Mouse (Mus musculus): ENCODE measurements around the gene Nsmce3.

The Nsmce3 gene

DNA sequence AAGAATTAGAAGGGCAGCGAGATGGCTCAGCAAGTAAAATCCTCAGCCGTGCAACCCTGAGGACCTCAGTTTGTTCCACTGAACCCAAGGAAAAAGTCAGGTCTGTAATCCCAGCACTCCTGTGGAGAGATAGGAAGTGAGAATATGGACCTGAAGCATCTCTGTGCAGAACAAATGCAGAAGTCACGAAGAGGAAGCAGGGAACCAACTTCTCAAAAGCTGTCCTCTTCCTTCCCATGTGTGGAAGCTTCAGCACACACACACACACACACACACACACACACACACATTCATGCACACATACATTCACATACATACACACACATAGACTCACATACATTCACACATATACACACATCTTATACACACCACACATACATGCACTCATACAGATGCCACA, 9.3 kb downstream of the Nsmce3 start:
- DNase-seq (ENCODE audit: low read depth in 2 of 2, low spot score in 2 of 2): no peak

GRCm38 (mm10) chr7:64862978-64863377, 9.8 kb downstream of the Nsmce3 start:
- DNase-seq (ENCODE audit: low read depth in 2 of 2, low spot score in 2 of 2): no peak

- DNase-seq (ENCODE audit: low read depth in 2 of 2, low spot score in 2 of 2): no peak
Observed at GRCm38 (mm10) chr7:64856526-64857082, 16.2 kb downstream of the Nsmce3 start.

- no peak for DNase-seq (ENCODE audit: low read depth in 2 of 2, low spot score in 2 of 2)
Observed at GRCm38 (mm10) chr7:64855976-64856375, 16.8 kb downstream of the Nsmce3 start.

GRCm38 (mm10) chr7:64855389-64855927, 17.3 kb downstream of the Nsmce3 start:
- no peak for DNase-seq (ENCODE audit: low read depth in 2 of 2, low spot score in 2 of 2)

- no peak for DNase-seq (ENCODE audit: low read depth in 2 of 2, low spot score in 2 of 2)
Observed at GRCm38 (mm10) chr7:64850791-64851190, 22.0 kb downstream of the Nsmce3 start.

DNA sequence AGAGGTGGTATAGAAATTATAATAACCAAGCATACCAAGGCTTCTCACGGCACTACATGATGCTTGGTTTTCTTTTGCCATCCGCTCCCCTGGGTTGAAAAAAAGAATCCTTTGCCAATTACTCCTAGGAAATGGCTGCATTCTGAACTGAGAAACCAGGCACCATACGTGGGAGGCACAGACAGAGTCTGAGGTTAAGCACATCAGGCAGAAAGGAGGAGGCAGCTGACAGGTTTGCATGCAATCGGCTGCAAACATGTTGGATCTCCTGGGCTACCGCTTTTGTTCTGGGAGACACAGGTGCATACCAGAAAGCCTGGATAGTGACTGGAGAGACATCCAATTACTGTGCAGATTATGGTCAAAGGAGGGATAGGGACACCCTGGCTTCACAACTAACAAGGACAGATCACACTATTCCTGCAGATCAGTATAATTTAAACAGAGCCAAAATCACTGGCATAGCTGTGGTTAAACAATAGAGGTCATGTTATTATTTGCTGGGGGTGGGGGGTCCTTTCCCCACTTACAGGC, 25.4 kb downstream of the Nsmce3 start:
- no peak for DNase-seq (ENCODE audit: low read depth in 2 of 2, low spot score in 2 of 2)

DNA sequence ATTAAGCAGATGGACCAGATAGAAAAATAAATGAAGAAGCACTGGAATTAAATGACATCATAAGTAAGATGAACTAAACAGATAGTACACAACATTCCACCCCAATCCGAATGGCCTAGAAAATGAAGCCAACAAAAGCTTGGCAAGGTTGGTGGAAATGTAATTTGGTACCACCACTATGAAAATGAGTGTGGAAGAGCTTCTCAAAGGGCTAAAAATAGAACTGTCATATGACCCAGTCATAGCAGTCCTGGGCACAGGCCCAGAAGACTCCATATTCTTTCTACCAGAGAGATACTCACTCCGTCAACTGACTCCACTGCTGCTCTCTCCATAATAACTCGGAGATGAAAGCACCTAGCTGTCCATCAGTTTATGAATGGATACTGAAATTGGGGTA, 26.7 kb downstream of the Nsmce3 start:
- DNase-seq (ENCODE audit: low read depth in 2 of 2, low spot score in 2 of 2): no peak

DNA sequence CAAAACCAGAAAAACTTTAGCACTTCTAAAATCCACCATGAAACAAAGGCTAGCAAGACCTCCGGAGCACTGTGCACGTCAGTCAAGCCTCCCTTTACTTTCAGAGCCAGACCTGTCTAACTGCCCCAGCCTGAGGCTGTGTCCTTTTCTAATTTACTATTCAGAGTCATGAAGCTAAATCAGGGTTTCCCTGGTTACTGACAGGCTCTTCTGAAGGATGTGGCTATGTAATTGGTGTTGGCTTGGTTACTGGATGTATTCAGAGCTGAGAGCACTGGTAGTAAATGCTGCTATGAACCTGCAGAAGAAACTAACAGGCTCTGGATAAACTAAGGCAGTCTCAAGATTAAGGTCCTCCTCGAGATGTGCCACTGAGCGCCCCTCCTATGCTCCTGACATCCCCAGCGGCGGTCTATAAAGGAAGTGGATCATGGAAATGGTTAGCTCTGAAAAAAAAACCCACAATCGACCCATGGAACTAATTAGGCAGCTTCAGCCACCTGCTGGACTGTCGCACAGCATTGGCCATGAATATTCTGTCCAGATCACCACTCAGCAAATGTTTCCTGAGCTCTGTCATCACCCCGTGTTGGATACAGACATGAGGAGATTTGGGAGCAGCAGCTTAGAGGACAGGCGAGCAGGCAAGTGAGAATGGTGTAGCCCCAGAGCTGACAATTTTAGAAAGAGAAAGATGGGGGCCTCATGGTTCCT, 31.7 kb downstream of the Nsmce3 start:
- no peak for DNase-seq (ENCODE audit: low read depth in 2 of 2, low spot score in 2 of 2)

- no peak for DNase-seq (ENCODE audit: low read depth in 2 of 2, low spot score in 2 of 2)
Observed at GRCm38 (mm10) chr7:64840576-64840895, 32.3 kb downstream of the Nsmce3 start.

- DNase-seq (ENCODE audit: low read depth in 2 of 2, low spot score in 2 of 2): no peak
Observed at GRCm38 (mm10) chr7:64839801-64840575, 32.8 kb downstream of the Nsmce3 start.

DNA sequence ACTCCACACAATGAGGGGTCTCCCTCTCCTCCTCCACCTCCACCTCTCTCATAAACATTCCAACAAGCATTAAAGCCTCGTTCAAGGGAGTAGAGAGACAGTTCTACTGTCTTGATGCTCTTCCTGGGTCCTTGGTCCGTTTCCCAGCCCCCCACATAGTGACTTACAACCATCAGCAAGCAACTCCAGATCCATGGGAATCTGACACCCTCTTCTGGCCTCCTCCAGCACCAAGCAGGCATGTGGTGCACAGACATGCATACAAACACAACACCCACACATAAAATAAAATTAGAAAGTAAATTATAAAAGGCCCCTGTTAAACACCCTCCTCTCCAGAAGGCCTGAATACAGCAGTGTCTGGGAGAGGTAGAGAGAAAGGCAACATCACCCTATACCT, 33.5 kb downstream of the Nsmce3 start:
- DNase-seq (ENCODE audit: low read depth in 2 of 2, low spot score in 2 of 2): no peak

GRCm38 (mm10) chr7:64830214-64830995, 42.4 kb downstream of the Nsmce3 start:
- no peak for DNase-seq (ENCODE audit: low read depth in 2 of 2, low spot score in 2 of 2)

GRCm38 (mm10) chr7:64821081-64821480, 51.7 kb downstream of the Nsmce3 start:
- DNase-seq (ENCODE audit: low read depth in 2 of 2, low spot score in 2 of 2): no peak

DNA sequence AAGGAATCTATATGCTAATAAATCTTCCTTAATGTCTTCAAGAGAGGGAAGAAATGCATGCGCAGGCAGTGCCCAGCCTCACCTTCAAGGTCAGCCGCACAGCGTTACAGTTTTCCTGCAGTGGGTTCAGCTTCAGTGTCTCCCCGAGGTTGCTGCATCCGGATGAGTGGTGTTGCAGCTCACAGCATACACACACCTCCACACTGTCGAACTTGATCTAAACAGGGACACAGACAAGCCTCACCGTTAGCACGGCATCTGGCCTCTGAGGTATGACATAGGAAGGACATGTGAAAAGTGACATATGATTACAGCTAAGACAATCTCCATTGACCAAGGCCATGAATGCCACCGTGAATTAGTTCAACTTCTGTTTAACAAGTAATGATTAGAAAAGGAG, 53.1 kb downstream of the Nsmce3 start:
- no peak for DNase-seq (ENCODE audit: low read depth in 2 of 2, low spot score in 2 of 2)

Data from CD8-positive naive resting alpha-beta T cell, adult 2 months (primary cell).